ENCODE assay signal across 8 mouse cellular contexts in the genomic region with DNA sequence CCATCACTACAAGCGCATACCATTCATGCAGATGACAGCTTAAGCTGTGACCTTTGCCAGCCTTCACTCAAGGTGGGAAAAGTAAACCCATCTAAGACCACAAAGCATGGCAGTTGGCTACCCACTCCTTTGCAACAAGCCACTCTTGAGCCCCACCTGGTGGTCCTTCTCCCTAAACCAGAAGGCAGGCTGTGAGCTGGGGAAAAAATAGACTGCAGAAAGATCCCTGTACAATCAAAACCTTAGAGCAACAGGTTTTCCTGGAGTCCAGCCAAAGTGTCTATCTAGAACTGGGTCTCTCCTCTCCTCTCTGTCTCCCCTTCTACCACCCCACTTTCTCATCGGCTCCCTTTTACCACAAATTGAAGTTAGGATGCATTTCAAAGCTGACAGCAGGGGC.
DNase-seq lines count a peak whose midpoint lies in the region; ATAC-seq lines count a peak whose summit lies in the region.

No protein-coding gene starts in this region.

- H3K27ac ChIP-seq in hindbrain, embryonic 11.5 days (ENCODE audit: low read depth, low read length), result no peak overlapping the region
- H3K27ac ChIP-seq in hindbrain, embryonic 13.5 days, result no peak overlapping the region

- H3K4me1 ChIP-seq in hindbrain, embryonic 11.5 days (replicated peaks; ENCODE audit: control insufficient read depth, insufficient read depth, low read length), result no peaks in the 10 kb centered on the region
- H3K4me1 ChIP-seq in hindbrain, embryonic 13.5 days (replicated peaks), result peaks cover 21% of the 10 kb centered on the region

- H3K9ac ChIP-seq in hindbrain, embryonic 11.5 days (ENCODE audit: low read depth, low read length), result no peak overlapping the region
- no peak overlapping the region for H3K9ac ChIP-seq in hindbrain, embryonic 13.5 days

- peak; percentile 62 for DNase-seq in hindbrain, embryonic 11.5 days (ENCODE audit: low spot score)
- DNase-seq in ZHBTc4 (ENCODE audit: low read depth, low spot score), result peak; percentile 55
- peak; percentile 50 for DNase-seq in embryo, embryonic 11 days
- peak; percentile 63 to 67 for DNase-seq in left cerebral cortex, postnatal 10 days (ENCODE audit: extremely low spot score in 1 of 2, low spot score in 2 of 2)
- DNase-seq in spleen, postnatal 14 days (ENCODE audit: low spot score in 2 of 2), result no peak
- DNase-seq in gastrocnemius, postnatal 25 days, result no peak
- no peak for DNase-seq in heart, postnatal 36 days

- no peaks in the 10 kb centered on the region; the same call in 1 of the 2 replicates for H3K27me3 ChIP-seq in hindbrain, embryonic 11.5 days (ENCODE audit: control insufficient read depth, insufficient read depth, low read length)
- H3K27me3 ChIP-seq in hindbrain, embryonic 13.5 days, result 0 out of 2 replicates have a peak, but pooled peaks cover 2% of the 10 kb centered on the region

- no peaks in the 10 kb centered on the region for H3K9me3 ChIP-seq in hindbrain, embryonic 11.5 days (ENCODE audit: control insufficient read depth, low read length)
- H3K9me3 ChIP-seq in hindbrain, embryonic 13.5 days, result no peaks in the 10 kb centered on the region

- ATAC-seq in hindbrain, embryonic 11.5 days (ENCODE audit: low FRiP score), result no peak; the same call in 1 of the 2 replicates
- ATAC-seq in hindbrain, embryonic 13.5 days (ENCODE audit: low FRiP score), result no peak

- H3K4me2 ChIP-seq in hindbrain, embryonic 11.5 days (replicated peaks; ENCODE audit: low read depth, low read length), result no peak overlapping the region
- no peak overlapping the region for H3K4me2 ChIP-seq in hindbrain, embryonic 13.5 days

- H3K4me3 ChIP-seq in hindbrain, embryonic 11.5 days (ENCODE audit: low read depth, low read length), result no peak overlapping the region
- H3K4me3 ChIP-seq in hindbrain, embryonic 13.5 days, result no peak overlapping the region

- 20% methylated on average over 2 of the region's 2 CpGs for WGBS in hindbrain, embryonic 11.5 days
- 14% methylated on average over 2 of the region's 2 CpGs for WGBS in hindbrain, embryonic 13.5 days

- intact Hi-C loops in left cerebral cortex, postnatal 10 days (cut with DNase I), result no loop called here
- intact Hi-C loops in heart, postnatal 36 days (cut with DNase I), result no loop called here

- H3K36me3 ChIP-seq in hindbrain, embryonic 11.5 days (ENCODE audit: control insufficient read depth, insufficient read depth, low read length), result no peaks in the 10 kb centered on the region
- H3K36me3 ChIP-seq in hindbrain, embryonic 13.5 days, result no peaks in the 10 kb centered on the region

Comparison
In these comparisons a context has a peak if more than half of its experiments do, and no peak if none do; other contexts are left out.
1. DNase-seq: peak in hindbrain, embryonic 11.5 days (single experiment), ZHBTc4 (single experiment), embryo, embryonic 11 days (single experiment) and left cerebral cortex, postnatal 10 days (2 of 2); none in spleen, postnatal 14 days (0 of 2), gastrocnemius, postnatal 25 days (single experiment) and heart, postnatal 36 days (0 of 2).